In genomic region chr19:5793116-5793515, GRCm38 (mm10) we compare ENCODE assay signal across 7 mouse cellular contexts. TPM values are rescaled to one million over a fixed set of nuclear protein-coding genes. Genes with fewer than 3 reads are reported as not detected.
A peak's percentile ranks its signal among the peaks of the same experiment; 100 is the strongest.
DNase-seq lines count a peak whose midpoint lies in the region; ATAC-seq lines count a peak whose summit lies in the region.

No protein-coding gene starts in this region.

- ATAC-seq in CD4-positive, CD25-positive, alpha-beta regulatory T cell, adult 4 months = peak; percentile 75
- peak; percentile 33; the same call in 1 of the 2 replicates for ATAC-seq in granulocyte monocyte progenitor cell, adult 5-6 weeks (replicated peaks; ENCODE audit: poor library complexity, severe bottlenecking)
- peak; percentile 69; the same call in 1 of the 2 replicates for ATAC-seq in neutrophil, adult 5-6 weeks (ENCODE audit: extremely low read depth, insufficient number of reproducible peaks, low FRiP score, poor library complexity, severe bottlenecking)

- DNase-seq in A20 (ENCODE audit: low read depth, low spot score) = peak; percentile 82
- peak; percentile 59 for DNase-seq in cerebellum, adult 8-10 months
- peak; percentile 73 for DNase-seq in kidney, adult 11 months
- DNase-seq in lung, adult 18-20 months = peak; percentile 67 to 77

RNA-seq across cellular contexts. Expression of gene Scyl1, which starts 21.9 kb away (rescaled TPM):
- 10 to 100 TPM; 15.1 to 19.4 TPM for polyA plus RNA-seq in CD4-positive, CD25-positive, alpha-beta regulatory T cell, adult 4 months (2017; shearing (Covaris generic))
- total RNA-seq in granulocyte monocyte progenitor cell, adult 5-6 weeks (2014; fragmentation: Nextera tagmentation) = 40.9 and 47.7 TPM in 2 replicates
- total RNA-seq in granulocyte monocyte progenitor cell, adult 5-6 weeks (2017) = 22.8 and 23.3 TPM in 2 replicates
- total RNA-seq in neutrophil, adult 5-6 weeks (2017) = 35.9 and 44.0 TPM in 2 replicates

RNA-seq across cellular contexts. Expression of gene Ltbp3, which starts 52.4 kb away (rescaled TPM):
- polyA plus RNA-seq in CD4-positive, CD25-positive, alpha-beta regulatory T cell, adult 4 months (2017; shearing (Covaris generic)) = not detected
- 1.8 and 16.0 TPM in 2 replicates for total RNA-seq in granulocyte monocyte progenitor cell, adult 5-6 weeks (2014; fragmentation: Nextera tagmentation)
- total RNA-seq in granulocyte monocyte progenitor cell, adult 5-6 weeks (2017) = 3.7 and 3.9 TPM in 2 replicates
- 0.35 TPM in 1 of 2 replicates, not detected in the other for total RNA-seq in neutrophil, adult 5-6 weeks (2017)

Comparison
In these comparisons a context has a peak if more than half of its experiments do, and no peak if none do; other contexts are left out.
1. Peak in every context shown above with its lines: DNase-seq and ATAC-seq.